Mouse (Mus musculus) midbrain, embryonic 12.5 days (tissue): ENCODE measurements around the gene Dnm2. TPM values are rescaled to one million over a fixed set of nuclear protein-coding genes. Genes with fewer than 3 reads are reported as not detected.
A peak's percentile ranks its signal among the peaks of the same experiment; 100 is the strongest.

Experiments used
- ATAC-seq: fragments of 200-750 bp; cut with Nextera tagmentation; 2 replicates; pipeline ENCODE4 v1.8.0; 2017; ENCODE audit warnings: low read depth, moderate TSS enrichment, moderate library complexity; ENCODE audit not compliant: low FRiP score
- H3K27ac ChIP-seq: fragments of 300-500 bp; sonication (generic); replicated peaks from 2 replicates; pipeline ENCODE4 v1.5.1; 2016; ENCODE audit warnings: mild to moderate bottlenecking
- H3K27me3 ChIP-seq: fragments of 300-500 bp; sonication (generic); 2 replicates; pipeline ENCODE4 v1.6.1; 2016; ENCODE audit warnings: mild to moderate bottlenecking
- H3K36me3 ChIP-seq: fragments of 300-500 bp; sonication (generic); 2 replicates; pipeline ENCODE4 v1.6.1; 2016
- H3K4me1 ChIP-seq: fragments of 300-500 bp; sonication (generic); 2 replicates; pipeline ENCODE4 v1.6.1; 2016
- H3K4me2 ChIP-seq: fragments of 300-500 bp; sonication (generic); replicated peaks from 2 replicates; pipeline ENCODE4 v1.6.1; 2016; ENCODE audit warnings: mild to moderate bottlenecking, moderate library complexity
- H3K4me3 ChIP-seq: fragments of 300-500 bp; sonication (generic); 2 replicates; pipeline ENCODE4 v1.5.1; 2016; ENCODE audit warnings: mild to moderate bottlenecking
- H3K9ac ChIP-seq: fragments of 300-500 bp; sonication (generic); replicated peaks from 2 replicates; pipeline ENCODE4 v1.6.1; 2016; ENCODE audit warnings: mild to moderate bottlenecking, moderate library complexity
- H3K9me3 ChIP-seq: fragments of 300-500 bp; sonication (generic); 2 replicates; pipeline ENCODE4 v1.6.1; 2016; ENCODE audit warnings: mild to moderate bottlenecking
- WGBS: fragments of 180-500 bp; shearing (Covaris S2); methylation state at CpG from one replicate; pipeline ENCODE4 v1.1.7; 2016; 5-methylcytosine and 5-hydroxymethylcytosine counted together
- polyA plus RNA-seq: library from polyadenylated mRNA; unstranded; fragments of >200 nt; fragmentation: Nextera tagmentation; extraction: Ambion mirVana; gene quantifications from 2 replicates; pipeline ENCODE4 v1.2.1, GENCODE M21; 2016

Dnm2 gene
- polyA plus RNA-seq, 1 experiment from 2014 or later: 76.7 TPM

- no peaks in the 10 kb centered on the region for H3K27me3 ChIP-seq
- no peak overlapping the region for H3K9ac ChIP-seq
- ATAC-seq: no peak
- peaks cover 34% of the 10 kb centered on the region for H3K36me3 ChIP-seq
- 78% methylated on average over 7 of the region's 7 CpGs for WGBS
- no peaks in the 10 kb centered on the region for H3K9me3 ChIP-seq
- H3K4me1 ChIP-seq: peaks cover 14% of the 10 kb centered on the region
- no peak overlapping the region for H3K4me2 ChIP-seq
- peak overlapping the region; percentile 15; the same call in 1 of the 2 replicates for H3K27ac ChIP-seq
- no peak overlapping the region for H3K4me3 ChIP-seq
Observed at GRCm38 (mm10) chr9:21408624-21409023, 16.1 kb upstream of the Dnm2 start.

DNA sequence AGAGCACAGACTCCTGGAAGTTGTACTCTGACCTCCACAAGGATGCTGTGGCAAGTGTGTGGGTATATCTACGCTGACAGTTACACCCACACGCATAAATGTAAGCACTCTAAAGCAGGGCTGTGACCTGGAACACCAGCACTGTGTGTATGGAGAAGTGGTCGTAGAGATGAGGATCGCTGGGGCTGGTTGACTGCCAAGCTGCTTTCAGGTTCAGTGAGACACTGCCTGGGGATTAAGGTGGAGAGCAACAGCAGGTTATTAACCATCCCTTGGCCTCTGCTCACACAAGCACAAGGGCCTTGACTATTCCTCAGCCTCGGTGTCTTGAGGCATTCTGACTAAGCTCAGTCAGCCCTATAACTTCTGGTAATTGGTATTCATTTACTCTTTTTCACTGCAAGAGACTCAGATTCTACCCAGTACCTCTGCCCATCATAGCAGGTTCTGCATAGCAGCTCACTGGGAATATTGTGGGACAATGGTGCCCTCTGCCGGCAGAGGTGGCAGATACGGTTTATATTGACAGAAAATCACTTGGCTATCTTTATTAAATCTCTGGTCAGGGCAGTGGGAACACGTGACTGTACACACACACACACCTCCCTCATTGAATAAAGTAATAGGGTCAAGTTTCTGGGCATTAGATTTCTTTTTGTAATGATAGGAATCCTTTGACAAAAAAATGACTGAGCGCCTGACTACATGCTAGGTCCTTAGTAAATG is 15.0 kb upstream of the Dnm2 start:
- WGBS: 36% methylated on average over 9 of the region's 9 CpGs
- H3K4me3 ChIP-seq: no peak overlapping the region
- H3K9ac ChIP-seq: no peak overlapping the region
- H3K4me2 ChIP-seq: no peak overlapping the region
- H3K27me3 ChIP-seq: no peaks in the 10 kb centered on the region
- peaks cover 33% of the 10 kb centered on the region for H3K36me3 ChIP-seq
- peaks cover 14% of the 10 kb centered on the region for H3K4me1 ChIP-seq
- no peaks in the 10 kb centered on the region for H3K9me3 ChIP-seq
- 0 out of 2 replicates have a peak overlapping the region, but pooled peaks have one; percentile 15 for H3K27ac ChIP-seq
- 0 out of 2 replicates have a peak, but pooled peaks have one; percentile 8 for ATAC-seq

DNA sequence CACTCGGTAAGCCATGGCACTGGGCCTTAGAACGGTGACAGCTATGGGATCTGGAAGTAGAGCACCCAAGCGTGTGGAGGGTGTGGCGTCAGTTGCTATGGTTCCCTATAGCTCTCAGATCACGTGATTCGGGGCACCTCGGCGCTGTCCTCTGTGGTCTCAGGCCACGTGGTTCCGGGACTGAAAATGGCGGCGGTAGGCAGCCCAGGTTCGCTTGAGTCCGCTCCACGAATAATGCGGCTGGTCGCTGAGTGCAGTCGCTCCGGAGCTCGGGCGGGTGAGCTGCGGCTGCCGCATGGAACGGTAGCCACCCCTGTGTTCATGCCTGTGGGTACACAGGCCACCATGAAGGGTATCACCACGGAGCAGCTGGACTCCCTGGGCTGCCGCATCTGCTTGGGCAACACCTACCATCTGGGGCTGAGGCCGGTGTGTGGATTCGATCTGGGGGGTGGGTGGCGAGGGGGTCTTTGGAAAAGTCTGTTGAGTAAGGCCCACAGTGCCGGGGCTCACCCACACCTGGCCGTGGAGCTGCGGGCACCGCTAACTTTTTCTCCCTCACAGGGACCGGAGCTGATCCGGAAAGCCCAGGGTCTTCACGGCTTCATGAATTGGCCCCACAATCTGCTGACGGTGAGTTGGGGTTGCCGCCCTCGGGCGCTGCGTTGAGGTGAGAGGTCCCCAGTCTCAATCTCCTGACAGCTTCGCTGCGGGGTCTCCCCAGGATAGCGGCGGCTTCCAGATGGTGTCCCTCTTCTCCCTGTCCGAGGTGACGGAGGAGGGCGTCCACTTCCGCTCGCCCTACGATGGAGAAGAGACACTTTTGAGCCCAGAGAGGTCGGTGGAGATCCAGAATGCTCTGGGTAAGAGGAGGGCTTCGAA is 12.8 kb upstream of the Dnm2 start, which contains the start of gene Qtrt1:
TSS of gene Qtrt1 (plus strand) at position 169 of the 882 bp plus-strand sequence.
- H3K4me2 ChIP-seq: peak within 1 kb of the TSS; percentile 91
- 2% methylated on average over 53 of the region's 53 CpGs for WGBS
- H3K4me1 ChIP-seq: peaks cover 14% of the 10 kb centered on the region
- H3K9me3 ChIP-seq: no peaks in the 10 kb centered on the region
- H3K4me3 ChIP-seq: peak within 1 kb of the TSS; percentile 83
- H3K9ac ChIP-seq: peak within 1 kb of the TSS; percentile 75
- H3K27ac ChIP-seq: peak within 1 kb of the TSS; percentile 72
- peaks cover 30% of the 10 kb centered on the region for H3K36me3 ChIP-seq
- H3K27me3 ChIP-seq: no peaks in the 10 kb centered on the region
- peak; percentile 95 for ATAC-seq

GRCm38 (mm10) chr9:21417866-21418265 is 6.8 kb upstream of the Dnm2 start:
- no peaks in the 10 kb centered on the region for H3K9me3 ChIP-seq
- H3K4me3 ChIP-seq: no peak overlapping the region
- H3K9ac ChIP-seq: no peak overlapping the region
- no peaks in the 10 kb centered on the region for H3K27me3 ChIP-seq
- no peak overlapping the region for H3K27ac ChIP-seq
- no peaks in the 10 kb centered on the region; the same call in 1 of the 2 replicates for H3K4me1 ChIP-seq
- no peak overlapping the region for H3K4me2 ChIP-seq
- H3K36me3 ChIP-seq: peaks cover 70% of the 10 kb centered on the region
- ATAC-seq: no peak
- 83% methylated on average over 2 of the region's 2 CpGs for WGBS

DNA sequence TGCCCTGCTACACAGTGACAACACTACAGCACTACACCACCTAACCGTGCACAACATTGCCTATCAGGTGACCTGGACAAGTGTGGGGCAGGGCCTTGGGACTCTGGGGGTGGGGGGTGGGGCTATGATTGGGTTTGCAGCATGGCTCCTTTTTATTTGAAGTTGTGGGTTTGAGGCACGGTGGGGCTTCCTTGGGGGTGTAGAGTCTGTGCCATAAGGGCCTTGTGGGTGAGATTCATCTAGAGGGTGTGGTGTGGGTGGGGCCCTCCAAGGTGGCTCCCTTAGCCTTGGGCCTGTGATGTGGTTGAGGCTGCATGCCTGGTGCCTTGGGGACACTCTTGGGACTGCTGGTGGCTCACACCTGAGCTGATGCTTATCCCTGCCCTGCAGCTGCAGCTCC is 5.1 kb upstream of the Dnm2 start:
- WGBS: 93% methylated on average over 2 of the region's 2 CpGs
- peaks cover 60% of the 10 kb centered on the region for H3K36me3 ChIP-seq

GRCm38 (mm10) chr9:21425556-21425945 is 843 bp downstream of the Dnm2 start:
- H3K4me3 ChIP-seq: peak overlapping the region; percentile 94
- H3K27me3 ChIP-seq: no peaks in the 10 kb centered on the region
- WGBS: 15% methylated on average over 6 of the region's 6 CpGs
- ATAC-seq: no peak
- H3K9me3 ChIP-seq: no peaks in the 10 kb centered on the region
- H3K36me3 ChIP-seq: peaks cover 10% of the 10 kb centered on the region
- peaks cover 20% of the 10 kb centered on the region for H3K4me1 ChIP-seq
- peak overlapping the region; percentile 92 for H3K4me2 ChIP-seq
- peak overlapping the region; percentile 90 for H3K9ac ChIP-seq
- H3K27ac ChIP-seq: peak overlapping the region; percentile 84; the same call in 1 of the 2 replicates

More for the DNA sequence above, 5.1 kb upstream of the Dnm2 start:
- no peaks in the 10 kb centered on the region for H3K9me3 ChIP-seq
- no peak for ATAC-seq
- H3K27me3 ChIP-seq: no peaks in the 10 kb centered on the region
- H3K4me1 ChIP-seq: no peaks in the 10 kb centered on the region
- H3K4me3 ChIP-seq: no peak overlapping the region
- no peak overlapping the region for H3K27ac ChIP-seq
- H3K4me2 ChIP-seq: no peak overlapping the region
- no peak overlapping the region for H3K9ac ChIP-seq

DNA sequence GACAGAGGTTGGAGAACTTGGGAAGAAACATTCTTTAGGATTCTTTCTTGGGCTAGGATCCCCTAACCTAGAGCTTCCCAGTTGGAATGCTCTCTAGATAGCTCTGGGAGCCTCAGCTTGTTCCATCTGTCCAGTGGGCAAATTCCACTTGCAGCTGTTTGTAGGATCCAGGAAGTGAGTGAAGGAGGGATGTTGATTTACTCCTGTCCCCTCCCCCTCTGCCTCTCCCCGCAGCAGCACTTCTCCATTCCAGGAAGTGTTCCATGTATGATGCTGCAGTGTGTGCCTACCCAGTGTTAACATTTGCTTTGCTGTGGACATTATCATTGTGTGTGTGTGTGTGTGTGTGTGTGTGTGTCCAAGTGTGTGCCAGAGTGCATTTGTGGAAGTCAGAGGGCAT is 1.3 kb downstream of the Dnm2 start:
- no peak for ATAC-seq
- H3K36me3 ChIP-seq: peaks cover 5% of the 10 kb centered on the region
- H3K9ac ChIP-seq: peak overlapping the region; percentile 90
- peaks cover 21% of the 10 kb centered on the region for H3K4me1 ChIP-seq
- H3K4me2 ChIP-seq: peak overlapping the region; percentile 92
- H3K27ac ChIP-seq: no peak overlapping the region
- WGBS: 50% methylated on average over 1 of the region's 1 CpGs
- no peaks in the 10 kb centered on the region for H3K9me3 ChIP-seq
- H3K27me3 ChIP-seq: no peaks in the 10 kb centered on the region
- peak overlapping the region; percentile 94 for H3K4me3 ChIP-seq

GRCm38 (mm10) chr9:21426525-21426924 is 1.8 kb downstream of the Dnm2 start:
- ATAC-seq: no peak
- H3K4me2 ChIP-seq: peak overlapping the region; percentile 92

GRCm38 (mm10) chr9:21427773-21428172 is 3.1 kb downstream of the Dnm2 start:
- H3K4me2 ChIP-seq: no peak overlapping the region
- no peaks in the 10 kb centered on the region for H3K9me3 ChIP-seq
- H3K4me1 ChIP-seq: peaks cover 24% of the 10 kb centered on the region
- no peak overlapping the region for H3K9ac ChIP-seq
- 97% methylated on average over 2 of the region's 2 CpGs for WGBS
- no peak overlapping the region for H3K4me3 ChIP-seq
- no peak for ATAC-seq
- no peaks in the 10 kb centered on the region for H3K36me3 ChIP-seq
- no peaks in the 10 kb centered on the region for H3K27me3 ChIP-seq
- no peak overlapping the region for H3K27ac ChIP-seq

More at GRCm38 (mm10) chr9:21426525-21426924, 1.8 kb downstream of the Dnm2 start:
- Histone ChIP-seq H3K9ac (no peak overlapping the region; the same call in 1 of the 2 replicates), H3K9me3 (no peaks in the 10 kb centered on the region), H3K27me3 (no peaks in the 10 kb centered on the region), H3K4me3 (0 out of 2 replicates have a peak overlapping the region, but pooled peaks have one; percentile 94), H3K4me1 (peaks cover 24% of the 10 kb centered on the region), H3K27ac (no peak overlapping the region), H3K36me3 (no peaks in the 10 kb centered on the region)
- 83% methylated on average over 2 of the region's 2 CpGs for WGBS

- no peaks in the 10 kb centered on the region for H3K27me3 ChIP-seq
- no peak overlapping the region for H3K4me3 ChIP-seq
- no peaks in the 10 kb centered on the region for H3K9me3 ChIP-seq
- H3K36me3 ChIP-seq: no peaks in the 10 kb centered on the region
- 90% methylated on average over 6 of the region's 6 CpGs for WGBS
- no peak overlapping the region for H3K9ac ChIP-seq
- H3K4me2 ChIP-seq: no peak overlapping the region
- peaks cover 24% of the 10 kb centered on the region for H3K4me1 ChIP-seq
- ATAC-seq: no peak
- H3K27ac ChIP-seq: no peak overlapping the region
Observed at GRCm38 (mm10) chr9:21428178-21428577, 3.5 kb downstream of the Dnm2 start.

DNA sequence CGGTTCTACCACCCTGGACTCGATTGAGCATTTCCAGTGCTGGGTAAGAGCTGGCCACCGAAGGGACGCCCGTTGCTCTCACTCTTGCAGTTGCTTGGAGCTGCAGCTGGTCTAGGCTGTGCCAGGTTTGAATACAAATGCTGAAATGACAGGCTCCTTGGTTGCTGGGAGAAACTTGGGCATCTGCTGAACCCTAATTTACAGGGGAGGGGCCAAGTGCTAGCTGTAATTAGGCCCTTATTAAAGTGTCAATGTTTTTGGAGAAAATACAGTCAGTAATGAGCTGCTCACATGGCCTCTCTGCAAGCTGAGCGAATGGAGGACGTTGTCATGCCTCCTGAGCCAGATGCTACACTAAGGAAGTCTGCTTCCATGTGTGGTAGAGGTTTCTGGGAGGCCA is 6.0 kb downstream of the Dnm2 start:
- H3K27ac ChIP-seq: no peak overlapping the region
- H3K9me3 ChIP-seq: no peaks in the 10 kb centered on the region
- H3K4me2 ChIP-seq: no peak overlapping the region
- H3K4me3 ChIP-seq: no peak overlapping the region
- no peak overlapping the region for H3K9ac ChIP-seq
- no peaks in the 10 kb centered on the region for H3K36me3 ChIP-seq
- H3K27me3 ChIP-seq: no peaks in the 10 kb centered on the region
- WGBS: 84% methylated on average over 7 of the region's 7 CpGs
- peaks cover 21% of the 10 kb centered on the region for H3K4me1 ChIP-seq
- no peak for ATAC-seq

- H3K4me1 ChIP-seq: peaks cover 10% of the 10 kb centered on the region; the same call in 1 of the 2 replicates
- no peaks in the 10 kb centered on the region for H3K9me3 ChIP-seq
- WGBS: 92% methylated on average over 7 of the region's 7 CpGs
- H3K27me3 ChIP-seq: no peaks in the 10 kb centered on the region
- ATAC-seq: no peak
- H3K4me2 ChIP-seq: no peak overlapping the region
- H3K27ac ChIP-seq: no peak overlapping the region
- no peak overlapping the region for H3K4me3 ChIP-seq
- H3K9ac ChIP-seq: no peak overlapping the region
- no peaks in the 10 kb centered on the region for H3K36me3 ChIP-seq
Observed at GRCm38 (mm10) chr9:21432066-21432465, 7.4 kb downstream of the Dnm2 start.
